Mouse (Mus musculus) neural tube, embryonic 11.5 days (tissue): ENCODE measurements around the gene Gm10142. TPM values are rescaled to one million over a fixed set of nuclear protein-coding genes. Genes with fewer than 3 reads are reported as not detected.
"Not testable (repeated sequence)": the region's sequence is repeated elsewhere in the genome, so short reads cannot be mapped to it uniquely, and the experiment has no call there.

Experiments used
- ATAC-seq: fragments of 200-750 bp; cut with Nextera tagmentation; 2 replicates; pipeline ENCODE4 v1.8.0; 2017; ENCODE audit warnings: moderate number of reproducible peaks, mild to moderate bottlenecking, moderate TSS enrichment, moderate library complexity; ENCODE audit not compliant: insufficient read depth, low FRiP score, low TSS enrichment
- DNase-seq: peaks from one replicate; pipeline ENCODE4 v3.0.0-alpha.2; 2015; ENCODE audit warnings: low spot score
- H3K27ac ChIP-seq: fragments of 300-500 bp; sonication (generic); 2 replicates; pipeline ENCODE4 v1.5.1; 2014; ENCODE audit warnings: low read depth, mild to moderate bottlenecking, low read length
- H3K27me3 ChIP-seq: fragments of 300-500 bp; sonication (generic); 2 replicates; pipeline ENCODE4 v1.6.1; 2014; ENCODE audit warnings: mild to moderate bottlenecking, low read length, mixed read lengths; ENCODE audit not compliant: control insufficient read depth, insufficient read depth
- H3K36me3 ChIP-seq: fragments of 300-500 bp; sonication (generic); 2 replicates; pipeline ENCODE4 v1.6.1; 2014; ENCODE audit warnings: mild to moderate bottlenecking, low read length, moderate library complexity, mixed read lengths; ENCODE audit not compliant: control insufficient read depth, insufficient read depth
- H3K4me1 ChIP-seq: fragments of 300-500 bp; sonication (generic); 2 replicates; pipeline ENCODE4 v1.6.1; 2014; ENCODE audit warnings: low read length, mixed read lengths; ENCODE audit not compliant: control insufficient read depth, insufficient read depth
- H3K4me2 ChIP-seq: fragments of 300-500 bp; sonication (generic); 2 replicates; pipeline ENCODE4 v1.6.1; 2014; ENCODE audit warnings: low read depth, mild to moderate bottlenecking, moderate library complexity
- H3K4me3 ChIP-seq: fragments of 300-500 bp; sonication (generic); 2 replicates; pipeline ENCODE4 v1.5.1; 2014; ENCODE audit warnings: low read depth, low read length
- H3K9ac ChIP-seq: fragments of 300-500 bp; sonication (generic); 2 replicates; pipeline ENCODE4 v1.6.1; 2014; ENCODE audit warnings: mild to moderate bottlenecking, low read length
- H3K9me3 ChIP-seq: fragments of 300-500 bp; sonication (generic); 2 replicates; pipeline ENCODE4 v1.6.1; 2016; ENCODE audit warnings: low read length; ENCODE audit not compliant: control insufficient read depth
- WGBS: fragments of 180-500 bp; shearing (Covaris S2); extraction: QIAGEN DNeasy Blood & Tissue Kit; methylation state at CpG from one replicate; pipeline ENCODE4 v1.1.7; 2014; 5-methylcytosine and 5-hydroxymethylcytosine counted together
- polyA plus RNA-seq: library from polyadenylated mRNA; unstranded; fragments of >200 nt; fragmentation: Nextera tagmentation; extraction: Ambion mirVana; gene quantifications from 2 replicates; pipeline ENCODE4 v1.2.1, GENCODE M21; 2014

The Gm10142 gene
- polyA plus RNA-seq, 1 experiment from 2014 or later = not detected

DNA sequence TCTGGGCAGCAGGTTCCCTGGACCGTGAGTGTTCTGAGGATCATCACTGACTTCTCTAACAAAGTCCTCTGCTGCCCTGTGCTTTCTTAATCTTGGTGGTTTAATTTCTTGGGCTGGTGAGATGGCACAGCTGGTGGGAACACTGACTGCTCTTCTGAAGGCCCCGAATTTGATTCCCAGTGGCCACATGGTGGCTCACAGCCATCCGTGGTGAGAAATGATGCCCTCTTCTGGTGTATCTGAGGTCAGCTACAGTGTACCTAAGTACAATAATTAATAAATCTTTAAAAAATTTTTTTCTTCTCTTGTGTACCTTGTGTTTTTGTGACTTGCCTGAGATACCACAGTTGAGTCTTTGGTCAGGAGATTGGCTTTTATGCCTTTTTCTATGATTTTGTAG lies 36.7 kb downstream of the Gm10142 start:
- not testable (repeated sequence) for H3K27ac ChIP-seq, ATAC-seq, H3K27me3 ChIP-seq, H3K4me2 ChIP-seq, H3K4me1 ChIP-seq, H3K9ac ChIP-seq, DNase-seq, H3K4me3 ChIP-seq, H3K9me3 ChIP-seq, H3K36me3 ChIP-seq
- WGBS = 53% methylated on average over 3 of the region's 3 CpGs

DNA sequence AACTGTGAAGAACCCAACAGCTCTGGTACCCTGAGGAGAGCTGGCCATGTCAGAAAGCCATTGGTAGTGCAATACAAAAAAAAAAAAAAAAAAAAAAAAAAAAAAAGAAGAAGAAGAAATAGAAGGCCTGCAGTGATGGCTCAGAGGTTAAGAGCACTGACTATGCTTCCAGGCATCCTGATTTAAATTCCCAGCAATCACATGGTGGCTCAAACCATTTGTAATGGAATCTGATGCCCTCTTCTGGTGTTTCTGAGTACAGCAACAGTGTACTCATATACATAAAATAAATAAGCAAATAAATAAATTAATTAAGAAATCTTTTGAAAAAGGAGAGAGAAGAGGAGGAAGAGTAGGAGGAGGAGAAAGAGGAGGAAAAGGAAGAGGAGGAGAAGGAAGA lies 37.8 kb downstream of the Gm10142 start:
- Histone ChIP-seq H3K4me1 (no peaks in the 10 kb centered on the region), H3K4me2 (no peak overlapping the region), H3K36me3 (no peaks in the 10 kb centered on the region), H3K9ac (no peak overlapping the region), H3K9me3 (no peaks in the 10 kb centered on the region), H3K4me3 (no peak overlapping the region), H3K27me3 (no peaks in the 10 kb centered on the region), H3K27ac (no peak overlapping the region)
- ATAC-seq (no peak), DNase-seq (no peak)

DNA sequence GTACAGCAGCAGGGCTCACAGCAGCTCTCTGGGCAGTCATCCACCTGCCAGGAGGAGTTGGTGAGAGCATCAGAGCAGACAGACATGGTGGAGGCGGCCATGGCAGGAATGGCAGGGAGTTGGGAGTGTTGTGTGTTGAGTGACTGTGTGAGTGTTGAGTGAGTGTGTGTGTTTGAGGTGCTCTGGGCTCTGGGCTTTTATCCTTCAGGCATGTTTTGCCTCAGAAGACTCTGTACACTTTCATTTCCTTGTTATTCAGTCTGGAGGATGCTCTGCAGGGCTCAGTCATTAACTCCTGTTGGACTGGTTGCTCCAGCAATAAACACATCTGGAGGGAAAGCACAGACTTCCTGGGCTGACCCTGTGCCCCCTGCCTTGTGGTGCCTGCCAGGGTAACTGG lies 44.0 kb downstream of the Gm10142 start, which contains the start of gene Gm3233:
Gene Gm3233, minus strand, starts transcription at position 101 of the 400 bp plus-strand sequence.
- not testable (repeated sequence) for DNase-seq, H3K9ac ChIP-seq, H3K36me3 ChIP-seq, H3K4me3 ChIP-seq, H3K4me1 ChIP-seq, H3K27ac ChIP-seq, H3K27me3 ChIP-seq, H3K9me3 ChIP-seq, H3K4me2 ChIP-seq, ATAC-seq
- WGBS = no CpG with 5 or more reads among the region's 1 CpGs

Other genes with a start within 250 kb of the Gm10142 start
- 45.7 and 49.0 TPM in 2 replicates for gene Fam207a, start 200.0 kb upstream of the Gm10142 start, polyA plus RNA-seq
- gene Itgb2, start 185.6 kb upstream of the Gm10142 start, polyA plus RNA-seq = 1.5 TPM in 2 replicates
- 71.4 and 72.1 TPM in 2 replicates for gene Pttg1ip, start 134.1 kb upstream of the Gm10142 start, polyA plus RNA-seq
- 334 and 346 TPM in 2 replicates for gene Sumo3, start 109.7 kb upstream of the Gm10142 start, polyA plus RNA-seq
- gene Gm49325, start 109.6 kb upstream of the Gm10142 start, polyA plus RNA-seq = 1.4 and 4.8 TPM in 2 replicates
- gene Ube2g2, start 93.5 kb upstream of the Gm10142 start, polyA plus RNA-seq = 65.9 and 66.0 TPM in 2 replicates
- gene Tspear, start 29.2 kb upstream of the Gm10142 start, polyA plus RNA-seq = 0.92 and 1.0 TPM in 2 replicates
- gene Gm19402, start 25.1 kb upstream of the Gm10142 start, polyA plus RNA-seq = not detected in 2 replicates
- gene Gm9508, start 18.6 kb upstream of the Gm10142 start, polyA plus RNA-seq = not detected in 2 replicates
- not detected in 2 replicates for gene Gm10272, start 9.2 kb upstream of the Gm10142 start, polyA plus RNA-seq
- gene Gm10024, start 4.3 kb upstream of the Gm10142 start, polyA plus RNA-seq = not detected in 2 replicates
- gene Krtap12-1, start 4.8 kb downstream of the Gm10142 start, polyA plus RNA-seq = not detected in 2 replicates
- not detected in 2 replicates for gene Gm10100, start 10.7 kb downstream of the Gm10142 start, polyA plus RNA-seq
- gene Gm18596, start 26.8 kb downstream of the Gm10142 start, polyA plus RNA-seq = not detected in 2 replicates
- not detected in 2 replicates for gene Gm9736, start 35.5 kb downstream of the Gm10142 start, polyA plus RNA-seq
- not detected in 2 replicates for gene Gm3233, start 43.9 kb downstream of the Gm10142 start, polyA plus RNA-seq
- gene Gm3238, start 55.5 kb downstream of the Gm10142 start, polyA plus RNA-seq = not detected in 2 replicates
- gene Gm7138, start 61.1 kb downstream of the Gm10142 start, polyA plus RNA-seq = not detected in 2 replicates
- gene Gm3250, start 66.7 kb downstream of the Gm10142 start, polyA plus RNA-seq = not detected in 2 replicates
- not detected in 2 replicates for gene Gm7137, start 72.4 kb downstream of the Gm10142 start, polyA plus RNA-seq
- not detected in 2 replicates for gene Gm9639, start 79.3 kb downstream of the Gm10142 start, polyA plus RNA-seq
- not detected in 2 replicates for gene Gm19668, start 83.3 kb downstream of the Gm10142 start, polyA plus RNA-seq
- not detected in 2 replicates for gene Gm9507, start 96.0 kb downstream of the Gm10142 start, polyA plus RNA-seq
- not detected in 2 replicates for gene Gm2696, start 98.9 kb downstream of the Gm10142 start, polyA plus RNA-seq
- gene Krtap10-4, start 111.3 kb downstream of the Gm10142 start, polyA plus RNA-seq = not detected in 2 replicates
- gene Krtap10-10, start 120.1 kb downstream of the Gm10142 start, polyA plus RNA-seq = not detected in 2 replicates
- gene Gm36176, start 131.0 kb downstream of the Gm10142 start, polyA plus RNA-seq = not detected in 2 replicates
- not detected in 2 replicates for gene Gm10318, start 137.1 kb downstream of the Gm10142 start, polyA plus RNA-seq
- gene Gm3285, start 146.2 kb downstream of the Gm10142 start, polyA plus RNA-seq = not detected in 2 replicates
- gene Lrrc3, start 186.7 kb downstream of the Gm10142 start, polyA plus RNA-seq = 4.3 and 4.8 TPM in 2 replicates